ENCODE assay signal across 8 mouse cellular contexts in the genomic region with DNA sequence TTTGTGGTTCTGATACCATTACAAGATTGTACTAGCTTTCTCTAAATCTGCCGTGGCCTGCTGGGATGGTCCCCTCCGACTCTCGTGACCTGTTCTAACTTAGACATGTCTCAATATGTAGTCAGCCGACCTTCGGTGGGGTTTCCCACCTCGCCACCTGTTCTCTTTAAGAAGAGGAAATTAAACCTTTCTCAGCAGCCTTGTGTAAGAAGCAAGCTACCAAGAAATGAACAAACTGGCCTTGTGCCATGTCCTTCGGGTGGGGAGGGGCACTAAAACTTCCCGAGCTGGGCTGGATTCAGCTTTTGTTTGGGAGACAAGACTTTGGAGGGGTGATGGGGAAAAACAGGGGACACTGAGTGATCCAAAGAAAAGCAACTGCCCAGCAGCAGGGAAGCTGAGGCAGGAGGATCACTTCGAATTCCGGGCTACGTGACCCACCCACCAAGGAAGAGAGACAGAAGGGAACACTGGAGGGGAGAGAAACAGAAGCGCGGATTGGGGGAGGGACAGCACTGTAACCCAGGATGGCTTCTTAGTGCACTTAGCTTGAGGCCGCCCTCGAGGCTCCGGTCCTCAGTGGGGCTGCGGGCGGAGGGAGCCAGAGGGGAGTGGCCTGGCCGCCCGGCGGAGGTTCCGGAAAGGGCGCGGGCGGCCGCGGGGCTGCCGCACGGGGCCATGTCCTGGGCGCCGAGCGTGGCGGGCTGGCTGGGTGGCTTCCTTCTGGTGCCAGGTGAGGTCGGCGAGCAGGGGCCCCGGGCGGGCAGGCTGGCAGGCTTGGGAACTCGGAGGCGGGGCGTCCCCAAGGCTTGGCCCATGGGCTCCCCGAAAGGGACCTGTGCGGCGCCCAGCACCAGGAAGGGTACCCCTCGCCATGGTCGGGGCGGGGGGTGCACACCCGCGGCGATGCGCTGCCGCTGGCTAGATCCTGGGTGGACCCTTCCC. TPM values are rescaled to one million over a fixed set of nuclear protein-coding genes. Genes with fewer than 3 reads are reported as not detected.
DNase-seq lines count a peak whose midpoint lies in the region; ATAC-seq and TF ChIP-seq lines count a peak whose summit lies in the region.

A gene (plus strand): TSS at position 525 of the 945 bp plus-strand sequence.

- H3K4me1 ChIP-seq in hindbrain, embryonic 15.5 days (replicated peaks), result peaks cover 15% of the 10 kb centered on the region

- peak within 1 kb of the TSS; percentile 99 for H3K4me2 ChIP-seq in hindbrain, embryonic 15.5 days

- peak within 1 kb of the TSS; percentile 70 for H3K9ac ChIP-seq in hindbrain, embryonic 15.5 days

- WGBS in hindbrain, embryonic 15.5 days, result 5% methylated on average over 51 of the region's 51 CpGs

- peak within 1 kb of the TSS; percentile 91 for H3K4me3 ChIP-seq in gastrocnemius, adult 2 months
- H3K4me3 ChIP-seq in hindbrain, embryonic 15.5 days, result peak within 1 kb of the TSS; percentile 63

- DNase-seq in ZHBTc4 (ENCODE audit: low read depth, low spot score), result peak; percentile 71
- peak; percentile 34 to 40 for DNase-seq in cerebellum, postnatal 36 days
- peak; percentile 89 for DNase-seq in gastrocnemius, adult 2 months
- peak; percentile 38 to 49 for DNase-seq in left cerebral cortex, postnatal 14 days (ENCODE audit: low spot score in 2 of 2)
- peak; percentile 44 for DNase-seq in right cerebral cortex, postnatal 14 days
- peak; percentile 71 for DNase-seq in urinary bladder, postnatal 25 days (ENCODE audit: low spot score)

- H3K36me3 ChIP-seq in hindbrain, embryonic 15.5 days, result peaks cover 7% of the 10 kb centered on the region; the same call in 1 of the 2 replicates

- no peaks in the 10 kb centered on the region for H3K9me3 ChIP-seq in hindbrain, embryonic 15.5 days

- peak; percentile 75 for ATAC-seq in hindbrain, embryonic 15.5 days (ENCODE audit: low FRiP score, low read depth)
- peak; percentile 85 for ATAC-seq in megakaryocyte progenitor cell, adult 5-6 weeks (replicated peaks; ENCODE audit: poor library complexity)

- TF ChIP-seq CTCF in gastrocnemius, adult 2 months (IDR thresholded peaks at IDR 0.05), result no peak; the same call in 1 of the 2 replicates

- H3K27ac ChIP-seq in gastrocnemius, adult 2 months, result peak within 1 kb of the TSS; percentile 95
- peak within 1 kb of the TSS; percentile 58 for H3K27ac ChIP-seq in hindbrain, embryonic 15.5 days (replicated peaks)

- no peaks in the 10 kb centered on the region for H3K27me3 ChIP-seq in hindbrain, embryonic 15.5 days

- intact Hi-C loops in gastrocnemius, adult 2 months (cut with DNase I), result loop anchor here (5.0 kb wide), 2 partner anchors 34 to 56 kb away; a partner anchor contains a TSS
- intact Hi-C loops in left cerebral cortex, postnatal 14 days (cut with DNase I), result no loop called here

RNA-seq across cellular contexts. Expression of the gene that starts here (rescaled TPM):
- total RNA-seq in gastrocnemius, adult 2 months (2021), result 1 to 10 TPM; 6.2 to 7.9 TPM
- polyA plus RNA-seq in hindbrain, embryonic 15.5 days (2015; fragmentation: Nextera tagmentation; extraction: Ambion mirVana), result 12.2 and 16.4 TPM in 2 replicates
- total RNA-seq in left cerebral cortex, postnatal 14 days (2021), result 1 to 10 TPM; 8.7 to 9.8 TPM
- total RNA-seq in megakaryocyte progenitor cell, adult 5-6 weeks (2015), result 42.7 and 46.2 TPM in 2 replicates
- 36.6 and 39.2 TPM in 2 replicates for total RNA-seq in megakaryocyte progenitor cell, adult 5-6 weeks (2017)

Comparison
In these comparisons a context has a peak if more than half of its experiments do, and no peak if none do; other contexts are left out.
1. Peak in every context shown above with its lines: DNase-seq, ATAC-seq, H3K4me3 ChIP-seq and H3K27ac ChIP-seq.
2. DNase-seq: peak in every context shown above with its lines; median percentile 89 in gastrocnemius, adult 2 months; 71 in ZHBTc4; 71 in urinary bladder, postnatal 25 days; 44 in right cerebral cortex, postnatal 14 days; 44 in left cerebral cortex, postnatal 14 days; 37 in cerebellum, postnatal 36 days.